ENCODE assay signal across 24 mouse cellular contexts in genomic region chr19:10685081-10685480, GRCm38 (mm10). TPM values are rescaled to one million over a fixed set of nuclear protein-coding genes. Genes with fewer than 3 reads are reported as not detected.
DNase-seq lines count a peak whose midpoint lies in the region; ATAC-seq and TF ChIP-seq lines count a peak whose summit lies in the region.
"Had no signal": no experiment of that assay in that cellular context is flagged by ENCODE, and none has a peak within 500 bp of the region (broad histone marks: within the 10 kb centered on the region; RNA-seq: fewer than 3 reads in every experiment).

No protein-coding gene starts in this region.

- TF ChIP-seq CTCF in kidney, postnatal 0 days (IDR thresholded peaks at IDR 0.05; ENCODE audit: low read depth): peak; percentile 37; the same call in 1 of the 2 replicates

- peak overlapping the region; percentile 34; the same call in 1 of the 2 replicates for H3K27ac ChIP-seq in embryonic facial prominence, embryonic 15.5 days (replicated peaks)
- no peak overlapping the region for H3K27ac ChIP-seq in embryonic facial prominence, embryonic 10.5 days (replicated peaks)
- no peak overlapping the region for H3K27ac ChIP-seq in kidney, postnatal 0 days
- H3K27ac ChIP-seq: forebrain, embryonic 15.5 days; heart, embryonic 10.5 days; hindbrain, embryonic 12.5 days had no signal

- 63% methylated on average over 9 of the region's 9 CpGs for WGBS in embryonic facial prominence, embryonic 15.5 days
- WGBS in embryonic facial prominence, embryonic 10.5 days: 91% methylated on average over 9 of the region's 9 CpGs
- WGBS in kidney, postnatal 0 days: 71% methylated on average over 9 of the region's 9 CpGs

- H3K27me3 ChIP-seq in embryonic facial prominence, embryonic 15.5 days: no peaks in the 10 kb centered on the region; the same call in 1 of the 2 replicates
- no peaks in the 10 kb centered on the region for H3K27me3 ChIP-seq in embryonic facial prominence, embryonic 10.5 days (replicated peaks; ENCODE audit: low read depth, poor library complexity, severe bottlenecking)
- H3K27me3 ChIP-seq in kidney, postnatal 0 days (ENCODE audit: insufficient read depth, low read length): no peaks in the 10 kb centered on the region
- H3K27me3 ChIP-seq: forebrain, embryonic 15.5 days; hindbrain, embryonic 12.5 days had no signal

- no peaks in the 10 kb centered on the region for H3K36me3 ChIP-seq in embryonic facial prominence, embryonic 15.5 days
- H3K36me3 ChIP-seq in embryonic facial prominence, embryonic 10.5 days (replicated peaks): no peaks in the 10 kb centered on the region
- no peaks in the 10 kb centered on the region for H3K36me3 ChIP-seq in kidney, postnatal 0 days (ENCODE audit: insufficient read depth, low read length)
- H3K36me3 ChIP-seq: forebrain, embryonic 15.5 days; heart, embryonic 10.5 days; hindbrain, embryonic 12.5 days had no signal

- H3K4me2 ChIP-seq in embryonic facial prominence, embryonic 15.5 days (replicated peaks): no peak overlapping the region
- H3K4me2 ChIP-seq in kidney, postnatal 0 days (ENCODE audit: low read length): no peak overlapping the region
- H3K4me2 ChIP-seq: forebrain, embryonic 15.5 days; hindbrain, embryonic 12.5 days had no signal

- peaks cover 19% of the 10 kb centered on the region for H3K4me1 ChIP-seq in embryonic facial prominence, embryonic 15.5 days
- peaks cover 22% of the 10 kb centered on the region for H3K4me1 ChIP-seq in embryonic facial prominence, embryonic 10.5 days
- peaks cover 12% of the 10 kb centered on the region for H3K4me1 ChIP-seq in kidney, postnatal 0 days (replicated peaks; ENCODE audit: insufficient read depth, low read length)

- no peak for DNase-seq in embryonic facial prominence, embryonic 10.5 days (ENCODE audit: low spot score)
- DNase-seq in kidney, adult 8-10 months: peak; percentile 77 to 84
- no peak for DNase-seq in kidney, postnatal 14 days
- DNase-seq in kidney, postnatal 0 days (ENCODE audit: low spot score): no peak
- DNase-seq in kidney, postnatal 36 days: peak; percentile 81 to 87
- DNase-seq in gastrocnemius, adult 8-10 months (ENCODE audit: low spot score in 2 of 2): no peak
- DNase-seq in spleen, postnatal 36 days (ENCODE audit: low spot score in 2 of 2): no peak
- DNase-seq: adrenal gland, postnatal 10 days; cerebellum, adult 18-20 months; cerebellum, postnatal 36 days; gastrocnemius, postnatal 10 days; heart, adult 18-20 months; heart, postnatal 10 days; heart, postnatal 4 days had no signal

- H3K4me3 ChIP-seq in embryonic facial prominence, embryonic 15.5 days (replicated peaks): no peak overlapping the region
- H3K4me3 ChIP-seq in embryonic facial prominence, embryonic 10.5 days: no peak overlapping the region
- no peak overlapping the region for H3K4me3 ChIP-seq in kidney, postnatal 0 days (replicated peaks; ENCODE audit: low read depth, low read length)
- H3K4me3 ChIP-seq: forebrain, embryonic 15.5 days; heart, embryonic 10.5 days; hindbrain, embryonic 12.5 days had no signal

- no peak overlapping the region for H3K9ac ChIP-seq in embryonic facial prominence, embryonic 15.5 days
- H3K9ac ChIP-seq in kidney, postnatal 0 days (ENCODE audit: low read depth, low read length): no peak overlapping the region
- H3K9ac ChIP-seq: forebrain, embryonic 15.5 days; hindbrain, embryonic 12.5 days had no signal

- ATAC-seq in embryonic facial prominence, embryonic 15.5 days (ENCODE audit: insufficient number of reproducible peaks, low FRiP score, low TSS enrichment, low read depth): no peak
- no peak for ATAC-seq in kidney, postnatal 0 days (replicated peaks; ENCODE audit: low FRiP score, low read depth)
- ATAC-seq: forebrain, embryonic 15.5 days; hindbrain, embryonic 16.5 days had no signal

- no peaks in the 10 kb centered on the region for H3K9me3 ChIP-seq in embryonic facial prominence, embryonic 15.5 days (replicated peaks)
- no peaks in the 10 kb centered on the region for H3K9me3 ChIP-seq in embryonic facial prominence, embryonic 10.5 days
- H3K9me3 ChIP-seq in kidney, postnatal 0 days (replicated peaks; ENCODE audit: low read length): no peaks in the 10 kb centered on the region
- H3K9me3 ChIP-seq: forebrain, embryonic 15.5 days; heart, embryonic 10.5 days; hindbrain, embryonic 12.5 days had no signal

RNA-seq across cellular contexts. Expression of gene Vps37c, which starts 3.5 kb away (rescaled TPM):
- polyA plus RNA-seq in embryonic facial prominence, embryonic 15.5 days (2015; fragmentation: Nextera tagmentation; extraction: Ambion mirVana): 43.0 and 47.0 TPM in 2 replicates
- polyA plus RNA-seq in embryonic facial prominence, embryonic 10.5 days (2016; fragmentation: Nextera tagmentation; extraction: Ambion mirVana): 37.6 and 40.8 TPM in 2 replicates
- 32.1 and 35.5 TPM in 2 replicates for polyA plus RNA-seq in kidney, postnatal 0 days (2015; fragmentation: Nextera tagmentation; extraction: Ambion mirVana)
- total RNA-seq in gastrocnemius, adult 8-10 months (2022): 10 to 100 TPM; 21.1 to 33.7 (median 28.3) TPM

RNA-seq across cellular contexts. Expression of gene Pga5, which starts 7.2 kb away (rescaled TPM):
- not detected in 2 replicates for polyA plus RNA-seq in embryonic facial prominence, embryonic 15.5 days (2015; fragmentation: Nextera tagmentation; extraction: Ambion mirVana)
- not detected in 2 replicates for polyA plus RNA-seq in embryonic facial prominence, embryonic 10.5 days (2016; fragmentation: Nextera tagmentation; extraction: Ambion mirVana)
- 0.43 and 0.70 TPM in 2 replicates for polyA plus RNA-seq in kidney, postnatal 0 days (2015; fragmentation: Nextera tagmentation; extraction: Ambion mirVana)
- total RNA-seq in gastrocnemius, adult 8-10 months (2022): not detected
- total RNA-seq: adrenal gland, postnatal 10 days; gastrocnemius, postnatal 10 days; gastrocnemius, postnatal 4 days; heart, adult 18-20 months; heart, postnatal 10 days; heart, postnatal 4 days had no signal
- polyA plus RNA-seq: embryonic facial prominence, embryonic 11.5 days; forebrain, embryonic 11.5 days; forebrain, embryonic 15.5 days; heart, embryonic 10.5 days; heart, embryonic 14.5 days; hindbrain, embryonic 12.5 days; hindbrain, embryonic 16.5 days had no signal

RNA-seq across cellular contexts. Expression of gene Vwce, which starts 51.1 kb away (rescaled TPM):
- 2.1 and 2.6 TPM in 2 replicates for polyA plus RNA-seq in embryonic facial prominence, embryonic 15.5 days (2015; fragmentation: Nextera tagmentation; extraction: Ambion mirVana)
- polyA plus RNA-seq in embryonic facial prominence, embryonic 10.5 days (2016; fragmentation: Nextera tagmentation; extraction: Ambion mirVana): 1.8 and 2.0 TPM in 2 replicates
- 2.7 and 3.0 TPM in 2 replicates for polyA plus RNA-seq in kidney, postnatal 0 days (2015; fragmentation: Nextera tagmentation; extraction: Ambion mirVana)
- total RNA-seq in gastrocnemius, adult 8-10 months (2022): not detected

RNA-seq across cellular contexts. Expression of gene Cd5, which starts 53.7 kb away (rescaled TPM):
- 0.81 and 1.3 TPM in 2 replicates for polyA plus RNA-seq in embryonic facial prominence, embryonic 15.5 days (2015; fragmentation: Nextera tagmentation; extraction: Ambion mirVana)
- polyA plus RNA-seq in embryonic facial prominence, embryonic 10.5 days (2016; fragmentation: Nextera tagmentation; extraction: Ambion mirVana): 0.15 and 0.19 TPM in 2 replicates
- 0.11 and 0.23 TPM in 2 replicates for polyA plus RNA-seq in kidney, postnatal 0 days (2015; fragmentation: Nextera tagmentation; extraction: Ambion mirVana)
- total RNA-seq in gastrocnemius, adult 8-10 months (2022): under 1 TPM in 1 of 4 experiments, not detected in 3; 0.27 TPM
- total RNA-seq: ES-E14 had no signal

Comparison
In these comparisons a context has a peak if more than half of its experiments do, and no peak if none do; other contexts are left out.
1. DNase-seq: peak in kidney, adult 8-10 months (2 of 2) and kidney, postnatal 36 days (2 of 2); none in embryonic facial prominence, embryonic 10.5 days (single experiment), kidney, postnatal 14 days (single experiment), kidney, postnatal 0 days (single experiment), gastrocnemius, adult 8-10 months (0 of 2) and spleen, postnatal 36 days (0 of 2).